Mouse (Mus musculus) limb, embryonic 11.5 days (tissue): ENCODE data around the gene Piezo1. TPM values are rescaled to one million over a fixed set of nuclear protein-coding genes. Genes with fewer than 3 reads are reported as not detected.

Experiments
- ATAC-seq: fragments of 200-750 bp; cut with Nextera tagmentation; 2 replicates; pipeline ENCODE4 v1.8.0; 2017; ENCODE audit warnings: low read depth; ENCODE audit not compliant: insufficient number of reproducible peaks, low FRiP score, low TSS enrichment
- DNase-seq: peaks from one replicate; pipeline ENCODE4 v3.0.0-alpha.2; 2015; ENCODE audit warnings: low spot score
- H3K27ac ChIP-seq: fragments of 300-500 bp; sonication (generic); replicated peaks from 2 replicates; pipeline ENCODE4 v1.5.1; 2014; ENCODE audit warnings: low read depth, mild to moderate bottlenecking, low read length
- H3K27me3 ChIP-seq: fragments of 300-500 bp; sonication (generic); 2 replicates; pipeline ENCODE4 v1.6.1; 2014; ENCODE audit warnings: mild to moderate bottlenecking, low read length, mixed read lengths; ENCODE audit not compliant: control insufficient read depth, insufficient read depth
- H3K36me3 ChIP-seq: fragments of 300-500 bp; sonication (generic); 2 replicates; pipeline ENCODE4 v1.6.1; 2014; ENCODE audit warnings: mild to moderate bottlenecking, low read length, moderate library complexity, mixed read lengths; ENCODE audit not compliant: control insufficient read depth, insufficient read depth
- H3K4me1 ChIP-seq: fragments of 300-500 bp; sonication (generic); 2 replicates; pipeline ENCODE4 v1.6.1; 2014; ENCODE audit warnings: low read length, mixed read lengths; ENCODE audit not compliant: control insufficient read depth, insufficient read depth
- H3K4me2 ChIP-seq: fragments of 300-500 bp; sonication (generic); 2 replicates; pipeline ENCODE4 v1.6.1; 2014; ENCODE audit warnings: low read depth, mild to moderate bottlenecking, moderate library complexity; ENCODE audit not compliant: severe bottlenecking
- H3K4me3 ChIP-seq: fragments of 300-500 bp; sonication (generic); 2 replicates; pipeline ENCODE4 v1.5.1; 2014; ENCODE audit warnings: low read depth, low read length
- H3K9ac ChIP-seq: fragments of 300-500 bp; sonication (generic); 2 replicates; pipeline ENCODE4 v1.6.1; 2014; ENCODE audit warnings: mild to moderate bottlenecking, low read length
- H3K9me3 ChIP-seq: fragments of 300-500 bp; sonication (generic); 2 replicates; pipeline ENCODE4 v1.6.1; 2016; ENCODE audit warnings: low read length; ENCODE audit not compliant: control insufficient read depth
- WGBS: fragments of 180-500 bp; shearing (Covaris S2); extraction: QIAGEN DNeasy Blood & Tissue Kit; methylation state at CpG from one replicate; pipeline ENCODE4 v1.1.7; 2014; 5-methylcytosine and 5-hydroxymethylcytosine counted together
- polyA plus RNA-seq: library from polyadenylated mRNA; unstranded; fragments of >200 nt; fragmentation: Nextera tagmentation; extraction: Ambion mirVana; gene quantifications from 2 replicates; pipeline ENCODE4 v1.2.1, GENCODE M21; 2014

Piezo1 gene
- polyA plus RNA-seq, 1 experiment from 2014 or later: 7.2 TPM

DNA sequence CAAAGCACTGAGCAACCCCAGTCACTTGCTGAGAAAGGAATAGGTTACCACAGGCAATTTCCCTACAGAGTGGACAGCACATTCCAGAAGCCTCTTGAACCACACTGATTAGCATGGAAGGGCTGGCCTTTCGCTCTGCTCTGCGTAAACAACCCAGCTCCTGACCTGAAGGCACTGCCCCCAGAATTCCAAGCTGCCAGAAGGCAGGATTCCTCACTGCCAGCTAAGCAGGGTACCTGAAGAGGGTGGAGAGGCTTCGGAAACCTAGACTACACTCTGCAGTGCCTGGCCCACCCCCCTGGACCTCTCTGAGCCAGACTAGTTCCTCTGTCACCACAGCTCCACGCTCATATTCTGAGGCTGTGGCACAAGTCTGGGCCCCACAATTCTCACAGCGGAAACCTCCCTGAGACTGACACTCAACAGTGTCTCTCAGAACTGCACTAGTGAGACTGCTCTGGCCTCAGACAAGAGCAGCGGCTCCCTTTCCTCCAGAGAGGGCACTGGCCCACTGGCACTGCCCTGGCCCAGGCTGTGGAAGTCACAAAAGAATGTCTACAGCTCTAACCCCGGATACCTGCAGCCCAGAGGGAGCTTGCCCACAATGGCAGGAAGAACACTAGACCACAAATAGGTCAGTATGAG, 24.5 kb downstream of the Piezo1 start:
- ATAC-seq: no peak
- Histone ChIP-seq H3K4me1 (peaks cover 25% of the 10 kb centered on the region), H3K4me3 (no peak overlapping the region), H3K27ac (peak overlapping the region; percentile 22; the same call in 1 of the 2 replicates), H3K27me3 (no peaks in the 10 kb centered on the region), H3K36me3 (peaks cover 3% of the 10 kb centered on the region; the same call in 1 of the 2 replicates), H3K9me3 (no peaks in the 10 kb centered on the region), H3K9ac (no peak overlapping the region), H3K4me2 (no peak overlapping the region)
- DNase-seq: no peak
- WGBS: 67% methylated on average over 7 of the region's 7 CpGs

DNA sequence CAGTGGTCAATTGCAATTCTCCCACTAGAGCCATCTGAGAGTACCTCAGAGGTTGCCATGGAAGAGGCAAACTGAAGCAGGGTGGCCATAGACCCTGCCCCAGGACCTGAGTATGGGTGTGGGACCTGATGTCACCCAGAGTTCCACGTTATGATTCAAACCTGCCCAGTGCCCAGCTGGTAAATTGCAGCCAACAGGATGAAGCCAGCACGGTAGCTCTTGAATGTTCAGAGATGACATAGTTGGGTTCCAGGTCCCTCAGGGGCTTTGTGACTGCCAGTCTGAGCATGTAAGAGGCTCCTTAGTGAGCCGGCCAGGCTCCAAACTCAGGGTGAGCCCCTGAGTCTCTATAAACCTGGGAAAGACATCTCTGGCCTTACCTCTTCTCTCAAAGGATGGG, 25.0 kb downstream of the Piezo1 start:
- Histone ChIP-seq H3K36me3 (peaks cover 3% of the 10 kb centered on the region; the same call in 1 of the 2 replicates), H3K4me1 (peaks cover 25% of the 10 kb centered on the region), H3K27ac (peak overlapping the region; percentile 22; the same call in 1 of the 2 replicates), H3K27me3 (no peaks in the 10 kb centered on the region), H3K4me2 (no peak overlapping the region), H3K9ac (no peak overlapping the region), H3K9me3 (no peaks in the 10 kb centered on the region), H3K4me3 (no peak overlapping the region)
- DNase-seq (no peak), ATAC-seq (no peak)
- 70% methylated on average over 3 of the region's 3 CpGs for WGBS

DNA sequence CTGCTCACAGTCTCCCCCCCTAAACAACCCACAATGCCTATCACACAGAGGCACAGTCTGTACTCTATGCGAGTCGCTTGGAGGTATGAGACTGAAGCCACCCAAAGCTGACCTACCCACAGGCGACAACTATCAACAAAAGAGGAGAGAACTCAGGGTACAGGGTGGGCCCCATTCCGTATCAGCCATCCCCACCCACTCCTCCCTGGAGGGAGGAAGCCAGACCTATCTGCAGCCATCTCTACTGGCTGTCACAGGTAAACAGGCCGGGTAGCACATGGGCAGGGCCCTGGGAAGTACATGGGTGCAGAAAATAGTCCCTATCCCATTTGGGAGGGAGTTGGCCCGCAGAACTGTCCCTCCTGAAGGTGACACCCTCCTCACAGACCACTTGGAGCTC, 26.1 kb downstream of the Piezo1 start:
- Histone ChIP-seq H3K9ac (no peak overlapping the region), H3K27me3 (no peaks in the 10 kb centered on the region), H3K4me1 (peaks cover 25% of the 10 kb centered on the region), H3K9me3 (no peaks in the 10 kb centered on the region), H3K36me3 (peaks cover 3% of the 10 kb centered on the region; the same call in 1 of the 2 replicates), H3K4me3 (no peak overlapping the region), H3K27ac (no peak overlapping the region; the same call in 1 of the 2 replicates), H3K4me2 (no peak overlapping the region)
- 79% methylated on average over 6 of the region's 6 CpGs for WGBS
- no peak for ATAC-seq
- DNase-seq: no peak

DNA sequence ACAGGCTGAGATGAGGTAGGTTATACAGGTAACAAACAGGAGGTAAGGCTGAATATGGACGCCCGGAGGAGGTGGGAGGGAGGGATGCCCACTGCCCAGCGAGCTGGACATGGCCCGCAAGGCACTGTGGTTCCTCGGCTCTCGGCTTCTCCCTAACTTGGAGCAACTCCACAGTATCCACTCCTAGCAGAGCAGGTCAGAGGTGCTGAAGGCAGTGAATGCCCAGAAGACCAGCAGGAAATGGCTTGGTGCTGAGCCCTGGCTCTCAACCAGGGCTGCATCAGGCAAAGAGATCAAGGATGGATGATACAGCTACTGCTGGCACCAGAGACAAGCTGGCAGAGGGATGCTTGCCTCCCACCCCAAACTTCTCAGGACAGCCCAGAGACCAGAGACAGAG, 26.6 kb downstream of the Piezo1 start:
- H3K36me3 ChIP-seq: peaks cover 3% of the 10 kb centered on the region; the same call in 1 of the 2 replicates
- ATAC-seq (no peak), DNase-seq (no peak)
- no peak overlapping the region for H3K4me3 ChIP-seq
- WGBS: 70% methylated on average over 6 of the region's 6 CpGs
- no peak overlapping the region for H3K27ac ChIP-seq
- no peak overlapping the region for H3K4me2 ChIP-seq
- peaks cover 25% of the 10 kb centered on the region for H3K4me1 ChIP-seq
- no peaks in the 10 kb centered on the region for H3K27me3 ChIP-seq
- H3K9ac ChIP-seq: no peak overlapping the region
- no peaks in the 10 kb centered on the region for H3K9me3 ChIP-seq

DNA sequence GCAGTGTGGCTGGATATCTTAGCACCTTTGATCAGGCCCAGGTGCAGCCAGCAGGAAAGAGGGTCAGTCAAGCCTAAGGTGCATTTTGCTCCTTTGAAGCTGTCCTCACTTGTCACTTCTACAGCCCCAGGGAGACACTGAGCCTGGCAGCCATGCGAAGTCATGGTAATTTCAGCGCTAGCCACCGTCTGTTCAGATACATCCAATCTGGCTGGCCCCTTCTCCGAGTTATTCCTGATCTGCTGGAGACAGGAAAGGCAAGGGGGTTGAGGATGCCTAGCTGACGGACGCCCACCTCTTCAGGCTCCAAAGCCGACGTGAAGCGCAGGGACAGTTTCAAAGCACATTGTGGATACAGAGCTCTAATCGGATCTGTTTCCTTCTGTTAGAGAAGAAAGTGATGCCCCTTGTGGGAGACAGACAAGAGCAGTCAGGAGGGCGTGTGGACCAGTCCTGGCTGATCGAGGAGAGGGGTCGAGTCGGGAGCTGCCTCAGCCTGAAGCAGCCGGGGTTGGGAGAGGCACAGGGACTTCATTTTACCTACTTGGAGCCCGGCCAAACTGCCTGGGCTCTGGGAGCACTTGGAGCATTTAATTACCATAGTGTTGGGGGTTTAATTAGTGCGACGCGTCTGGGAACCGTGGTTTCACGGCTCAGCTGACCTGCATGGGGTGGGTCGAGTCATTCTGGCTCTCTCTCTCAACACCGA, 27.3 kb downstream of the Piezo1 start:
- H3K4me2 ChIP-seq: peak overlapping the region; percentile 28
- H3K4me1 ChIP-seq: peaks cover 25% of the 10 kb centered on the region
- 0 out of 2 replicates have a peak, but pooled peaks have one; percentile 45 for ATAC-seq
- no peaks in the 10 kb centered on the region for H3K9me3 ChIP-seq
- H3K27ac ChIP-seq: peak overlapping the region; percentile 73
- H3K9ac ChIP-seq: 0 out of 2 replicates have a peak overlapping the region, but pooled peaks have one; percentile 22
- 16% methylated on average over 23 of the region's 23 CpGs for WGBS
- peak; percentile 52 for DNase-seq
- peaks cover 3% of the 10 kb centered on the region; the same call in 1 of the 2 replicates for H3K36me3 ChIP-seq
- H3K4me3 ChIP-seq: no peak overlapping the region
- H3K27me3 ChIP-seq: no peaks in the 10 kb centered on the region

DNA sequence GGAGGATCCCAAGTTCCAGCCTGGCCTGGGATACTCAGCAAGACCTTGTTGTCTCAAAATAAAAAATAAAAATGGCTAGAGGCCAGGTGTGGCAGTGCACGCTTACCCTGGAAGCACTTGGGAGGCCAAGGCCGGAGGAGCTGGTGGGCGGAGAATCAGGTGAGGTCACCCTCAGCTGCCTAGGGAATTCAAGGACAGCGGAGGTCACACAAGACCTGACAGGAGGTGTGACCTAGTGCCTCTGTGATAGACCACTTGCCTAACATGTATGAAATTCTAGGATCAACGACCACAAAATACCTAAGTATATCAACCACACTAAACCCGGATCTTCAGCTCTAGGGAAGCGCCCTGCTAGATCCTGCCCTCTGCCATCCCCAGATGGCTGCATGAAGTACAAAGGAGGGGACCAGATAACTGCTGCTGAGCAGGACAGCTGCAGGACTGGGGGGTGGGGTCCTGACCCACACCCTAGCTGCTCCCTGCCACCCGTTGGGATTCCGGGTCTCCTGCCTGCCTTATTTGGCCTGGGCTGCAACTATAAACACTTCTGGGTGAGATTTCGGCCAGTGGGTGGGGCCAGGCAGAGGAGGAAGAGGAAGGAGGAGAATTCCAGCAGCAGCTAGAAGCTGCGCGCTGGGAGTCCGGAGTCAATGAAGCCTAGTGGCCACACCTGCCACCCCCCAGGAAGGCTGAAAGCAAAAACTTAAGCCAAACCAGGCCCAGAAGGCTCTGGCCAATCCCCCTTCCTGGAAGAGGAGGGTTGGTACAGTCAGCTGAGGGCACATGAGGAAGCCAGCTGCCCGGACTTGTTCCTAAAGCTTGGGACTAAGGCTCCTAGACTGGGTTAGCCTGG, 28.1 kb downstream of the Piezo1 start:
- 40% methylated on average over 14 of the region's 14 CpGs for WGBS

DNA sequence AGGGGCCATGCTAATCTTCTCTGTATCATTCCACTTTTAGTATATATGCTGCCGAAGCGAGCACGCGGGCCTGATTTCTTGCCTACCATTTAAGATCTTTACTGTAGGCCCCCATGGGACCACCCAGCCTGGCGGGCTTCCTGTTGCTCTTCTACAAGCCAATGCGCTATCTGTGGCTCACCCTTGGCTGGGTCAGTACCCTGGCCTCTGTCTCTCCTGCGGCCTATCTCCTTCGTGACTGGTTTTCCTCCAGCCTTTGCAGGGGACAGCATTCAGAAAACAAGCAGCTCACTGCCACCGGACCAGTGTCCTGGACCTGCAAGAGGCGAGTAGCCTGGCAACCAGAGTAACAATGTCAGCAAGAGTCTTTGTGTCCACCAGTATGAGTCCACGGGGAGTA, 30.5 kb downstream of the Piezo1 start:
- 86% methylated on average over 11 of the region's 11 CpGs for WGBS
- Histone ChIP-seq H3K4me3 (no peak overlapping the region), H3K4me2 (no peak overlapping the region), H3K9ac (no peak overlapping the region), H3K4me1 (peaks cover 40% of the 10 kb centered on the region), H3K27me3 (no peaks in the 10 kb centered on the region), H3K27ac (no peak overlapping the region), H3K36me3 (no peaks in the 10 kb centered on the region), H3K9me3 (no peaks in the 10 kb centered on the region)
- DNase-seq: no peak
- no peak for ATAC-seq

More for the DNA sequence above, 28.1 kb downstream of the Piezo1 start:
- H3K4me3 ChIP-seq: no peak overlapping the region
- H3K27me3 ChIP-seq: no peaks in the 10 kb centered on the region
- H3K9ac ChIP-seq: peak overlapping the region; percentile 12; the same call in 1 of the 2 replicates
- ATAC-seq: no peak
- H3K4me1 ChIP-seq: peaks cover 28% of the 10 kb centered on the region
- peaks cover 1% of the 10 kb centered on the region; the same call in 1 of the 2 replicates for H3K36me3 ChIP-seq
- no peaks in the 10 kb centered on the region for H3K9me3 ChIP-seq
- peak overlapping the region; percentile 28 for H3K4me2 ChIP-seq
- peak overlapping the region; percentile 73; the same call in 1 of the 2 replicates for H3K27ac ChIP-seq
- DNase-seq: peak; percentile 44
